Mouse (Mus musculus): ENCODE results near the gene Slc30a2.
A peak's percentile ranks its signal among the peaks of the same experiment; 100 is the strongest.

Gene Slc30a2

DNA sequence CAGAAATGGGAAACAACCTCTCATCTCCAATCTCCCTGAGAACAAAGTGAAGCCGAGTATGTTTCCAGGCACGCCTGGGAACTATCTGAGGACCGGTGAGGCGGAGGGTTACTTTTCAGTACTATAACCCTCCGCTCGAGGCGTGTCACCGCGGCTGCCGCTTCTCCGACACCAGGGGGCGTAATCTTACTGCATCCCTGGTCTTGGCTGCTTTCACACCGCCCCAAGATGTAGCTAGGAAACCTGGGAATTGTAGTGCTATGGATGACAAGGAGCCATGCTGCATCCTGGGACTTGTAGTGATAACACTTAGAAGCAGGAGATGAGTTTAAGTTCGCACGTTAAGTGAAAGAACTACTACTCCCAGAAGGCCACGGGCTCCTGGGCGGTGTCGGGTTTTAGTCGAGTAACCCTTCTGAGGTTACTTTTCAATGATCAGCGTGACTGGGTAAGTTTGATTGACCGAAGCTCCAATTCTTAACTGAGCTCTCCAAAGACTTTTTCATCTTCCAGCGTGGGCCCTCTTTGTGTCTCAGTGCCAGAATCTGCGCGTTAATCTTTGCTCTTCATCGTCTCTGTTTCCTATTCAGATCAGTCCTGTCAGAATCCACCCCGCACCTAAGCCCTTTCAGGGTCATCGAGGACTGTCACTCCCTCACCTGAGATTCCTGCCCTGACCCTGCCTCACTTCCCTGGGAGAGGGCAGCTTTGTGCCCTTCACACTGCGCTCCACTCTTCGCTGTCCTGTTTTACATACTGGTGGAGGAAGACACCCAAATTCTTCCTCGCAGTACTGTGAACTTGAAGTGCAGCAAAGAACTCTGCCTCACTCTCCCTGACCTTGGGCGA lies 53.2 kb downstream of the Slc30a2 start, which contains the start of gene Pafah2:
Pafah2 (plus strand) TSS at position 344 of the 849 bp plus-strand sequence.
- DNase-seq (ENCODE audit: low read depth, low spot score): peak; percentile 99

DNA sequence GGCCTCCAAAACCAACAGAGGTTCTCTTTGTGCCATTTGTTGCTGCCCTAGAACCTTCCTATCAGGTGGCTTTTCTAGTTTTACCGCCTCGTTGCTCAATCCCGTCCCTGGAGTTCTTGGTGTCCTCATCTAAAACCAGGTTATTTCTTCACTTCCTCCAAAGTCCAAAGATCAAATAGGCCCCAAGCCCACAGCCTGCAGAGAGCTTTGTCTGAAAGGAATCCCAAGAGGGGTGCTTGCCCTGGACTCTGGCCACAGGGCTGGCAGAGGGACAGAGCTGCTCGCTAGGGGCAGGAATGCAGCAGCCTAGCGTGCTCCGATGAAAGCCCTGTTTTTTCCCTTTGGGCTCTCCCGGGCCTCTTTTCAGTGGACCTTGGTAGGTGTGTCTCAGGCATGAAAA lies 54.1 kb downstream of the Slc30a2 start:
- peak; percentile 54 for DNase-seq (ENCODE audit: low read depth, low spot score)

DNA sequence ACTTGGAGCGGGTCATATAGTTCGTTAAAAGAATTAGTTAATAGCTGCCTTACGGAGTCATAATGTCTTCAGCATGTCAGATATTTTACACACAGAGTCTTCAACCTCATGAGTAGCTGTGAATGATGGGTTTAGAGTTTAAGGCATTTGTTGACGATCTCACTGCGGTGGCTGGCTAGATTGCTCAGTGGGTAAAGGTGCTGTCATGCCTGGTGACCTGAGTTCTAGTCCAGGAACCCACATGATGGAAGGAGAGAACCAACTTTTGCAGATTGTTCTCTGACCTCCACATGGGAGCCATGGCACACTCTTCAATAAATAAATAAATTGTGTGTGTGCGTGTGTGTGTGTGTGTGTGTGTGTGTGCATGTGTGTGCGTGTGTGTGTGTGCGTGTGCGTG lies 54.8 kb downstream of the Slc30a2 start:
- no peak for DNase-seq (ENCODE audit: low read depth, low spot score)

DNA sequence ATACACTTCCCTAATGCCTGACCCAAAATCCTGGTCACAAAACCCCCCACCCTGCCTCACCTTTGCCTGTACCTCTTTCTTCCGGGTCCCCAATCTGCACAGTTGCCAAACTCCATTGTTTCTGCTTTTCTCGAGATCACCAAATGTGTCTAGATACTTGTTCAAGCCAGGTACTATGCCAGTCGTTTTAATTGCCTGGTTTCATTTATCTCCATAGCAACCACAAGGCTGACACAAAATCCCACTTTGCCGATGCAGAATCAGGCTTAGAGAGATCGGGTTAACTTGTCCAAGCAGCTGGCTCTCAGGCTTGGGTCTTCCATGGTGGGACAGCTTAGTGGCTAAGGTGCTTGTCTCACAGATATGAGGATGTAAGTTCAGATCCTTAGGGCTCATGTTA lies 57.2 kb downstream of the Slc30a2 start:
- no peak for DNase-seq (ENCODE audit: low read depth, low spot score)

DNA sequence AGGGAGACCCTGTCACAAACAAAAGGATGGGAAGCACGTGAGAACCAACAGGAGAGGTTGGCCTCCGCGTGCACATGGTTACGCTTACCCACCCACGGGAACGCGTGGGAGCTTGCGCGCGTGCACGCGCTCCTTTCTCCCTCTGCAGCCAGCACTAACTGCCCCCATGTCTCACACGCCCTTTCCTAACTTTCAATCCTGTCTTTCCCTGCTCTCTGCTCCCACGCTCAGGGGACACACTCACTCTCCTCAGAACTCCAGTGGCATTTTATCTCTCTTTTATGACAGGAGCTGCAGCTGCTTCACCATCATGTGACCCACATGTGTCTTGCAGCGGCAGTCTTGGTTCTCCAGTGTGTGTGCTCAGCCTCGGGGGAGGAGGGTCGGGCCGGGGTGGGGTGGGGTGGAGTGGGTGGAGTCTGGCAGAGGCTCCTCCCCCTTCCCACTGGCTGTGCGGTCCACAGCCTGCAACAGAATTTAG lies 58.2 kb downstream of the Slc30a2 start:
- DNase-seq (ENCODE audit: low read depth, low spot score): no peak

DNA sequence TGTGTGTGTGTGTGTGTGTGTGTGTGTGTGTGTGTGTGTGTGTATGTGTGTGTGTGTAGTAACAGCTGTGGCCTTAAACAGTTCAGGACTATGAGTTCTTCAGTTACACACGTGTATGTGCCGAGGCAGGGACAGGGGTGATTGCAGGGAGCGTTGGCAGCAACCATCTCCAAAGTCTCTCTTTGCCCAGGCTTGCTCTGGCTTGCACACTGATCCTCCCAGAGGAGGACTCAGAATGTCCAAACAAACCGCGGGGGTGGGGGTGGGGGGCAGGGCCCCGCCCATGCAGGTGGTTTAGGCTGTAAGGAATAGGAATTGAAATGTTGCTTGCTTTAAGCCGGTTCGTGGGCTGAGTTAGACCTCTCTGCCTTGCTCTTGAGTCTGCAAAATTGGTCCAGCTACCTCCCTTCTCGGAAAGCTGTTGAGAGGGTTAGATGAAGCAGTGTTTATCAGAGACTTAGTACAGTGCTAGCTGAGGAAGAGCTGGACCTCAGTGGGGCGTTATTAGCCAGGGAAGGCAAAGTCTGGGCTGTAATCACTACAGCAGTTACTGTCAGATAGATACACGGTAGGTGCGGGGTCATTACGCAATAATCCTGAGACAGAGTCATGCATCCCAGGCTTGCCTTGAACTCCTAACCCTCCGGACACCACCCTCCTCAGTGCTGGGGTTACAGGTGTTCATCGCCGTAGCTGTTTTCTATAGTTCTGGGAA lies 59.0 kb downstream of the Slc30a2 start:
- no peak for DNase-seq (ENCODE audit: low read depth, low spot score)

DNA sequence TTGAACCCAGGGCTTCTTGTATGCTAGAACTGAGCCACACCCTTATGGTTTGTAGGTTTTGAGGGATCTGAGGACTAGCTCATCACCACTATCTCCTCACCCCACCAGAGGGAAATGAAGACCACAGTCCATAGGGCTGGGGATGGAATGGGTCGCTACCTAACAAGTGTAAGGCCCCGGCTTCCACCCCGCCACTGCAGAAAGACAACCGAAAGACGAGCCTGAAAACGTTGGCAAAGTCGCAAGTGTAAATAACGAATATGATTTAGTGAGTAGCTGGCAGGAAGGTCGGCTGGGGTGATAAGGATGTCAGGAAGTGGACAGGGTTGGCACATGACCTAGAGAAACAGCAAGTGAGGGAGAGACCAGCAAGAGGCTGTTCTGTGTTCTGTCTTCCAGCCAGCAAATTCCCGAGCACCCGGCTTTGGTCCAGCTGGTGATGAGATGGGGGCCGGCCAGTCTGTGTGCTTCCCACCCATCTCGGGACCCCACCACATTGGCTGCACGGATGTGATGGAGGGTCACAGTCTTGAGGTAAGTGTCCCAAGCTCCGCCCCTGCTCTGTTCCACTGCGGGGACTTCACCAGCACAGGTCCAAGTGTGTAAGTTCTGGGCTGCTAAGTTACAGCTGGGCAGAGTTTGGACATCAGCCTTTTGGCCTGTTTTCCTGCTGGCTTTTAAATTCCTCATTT lies 59.7 kb downstream of the Slc30a2 start:
- no peak for DNase-seq (ENCODE audit: low read depth, low spot score)

DNA sequence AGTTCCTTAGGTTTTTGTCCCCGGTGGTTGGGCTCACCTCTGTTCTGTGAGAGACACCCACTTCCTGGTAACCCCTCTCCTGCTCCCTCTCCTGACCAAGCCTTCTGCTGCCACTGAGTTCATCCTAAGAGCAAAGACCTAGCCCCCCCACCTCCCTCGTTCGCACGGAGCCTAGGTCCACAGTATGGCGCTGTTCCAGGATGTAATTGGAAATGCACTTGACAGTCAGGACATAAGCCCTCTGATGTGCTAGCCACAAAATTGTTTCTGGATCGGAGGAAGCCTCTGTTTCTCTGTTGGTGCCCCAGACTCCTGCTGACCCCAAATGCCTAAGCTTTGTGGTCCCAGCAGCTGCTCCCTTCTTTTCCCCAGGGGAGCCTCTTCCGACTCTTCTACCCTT lies 60.7 kb downstream of the Slc30a2 start:
- DNase-seq (ENCODE audit: low read depth, low spot score): no peak

All from 3T3-L1 (cell line).